Mouse (Mus musculus) right cerebral cortex, postnatal 14 days (tissue): ENCODE results near the gene Tmem107.
A peak's percentile ranks its signal among the peaks of the same experiment; 100 is the strongest.

Source experiments
- DNase-seq: peaks from one replicate; pipeline ENCODE4 v3.0.0; 2022

The Tmem107 gene

GRCm38 (mm10) chr11:69070590-69071222 lies at the start of gene Tmem107:
Tmem107 (plus strand) TSS chr11:69070806.
- peak; percentile 92 for DNase-seq

DNA sequence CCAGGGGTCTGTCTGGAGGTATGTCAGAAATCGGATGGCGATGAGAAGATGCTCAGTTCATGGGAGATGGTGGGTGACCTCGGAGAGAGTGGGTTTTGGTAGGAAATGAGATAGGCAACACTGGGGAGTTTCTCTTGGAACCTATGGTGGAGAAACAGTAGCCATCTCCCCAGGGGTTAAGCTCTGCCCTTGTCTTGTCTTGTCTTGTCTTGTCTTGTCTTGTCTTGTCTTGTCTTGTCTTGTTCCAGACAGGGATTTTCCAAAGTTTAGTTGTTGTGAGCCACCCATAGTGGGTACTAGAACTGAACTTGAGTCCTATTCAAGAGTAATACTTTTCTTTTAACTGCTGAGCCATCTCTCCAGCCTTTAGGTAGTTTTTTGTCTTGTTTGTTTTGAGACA lies 44.0 kb upstream of the Tmem107 start:
- no peak for DNase-seq

GRCm38 (mm10) chr11:69028805-69029204 lies 41.8 kb upstream of the Tmem107 start:
- DNase-seq, result no peak

DNA sequence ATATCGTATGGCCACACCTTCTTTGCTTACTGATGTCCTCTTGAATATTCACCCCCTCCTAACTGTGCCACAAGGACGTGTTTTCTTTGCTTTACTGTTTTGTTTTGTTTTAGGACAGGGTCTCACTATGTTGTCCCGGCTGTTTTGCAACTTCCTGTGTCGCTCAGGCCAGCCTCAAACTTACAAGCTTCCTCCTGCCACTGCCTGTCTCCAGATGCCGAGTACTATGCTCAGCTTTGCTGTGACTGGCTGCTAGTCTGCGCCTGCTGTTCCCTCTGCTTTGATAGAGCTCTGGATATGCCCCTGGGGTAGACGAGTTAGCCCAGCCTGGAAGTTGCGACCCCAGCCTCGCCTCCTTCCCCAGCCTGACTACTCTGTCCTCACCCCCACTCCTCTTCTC lies 37.1 kb upstream of the Tmem107 start:
- DNase-seq, result no peak

DNA sequence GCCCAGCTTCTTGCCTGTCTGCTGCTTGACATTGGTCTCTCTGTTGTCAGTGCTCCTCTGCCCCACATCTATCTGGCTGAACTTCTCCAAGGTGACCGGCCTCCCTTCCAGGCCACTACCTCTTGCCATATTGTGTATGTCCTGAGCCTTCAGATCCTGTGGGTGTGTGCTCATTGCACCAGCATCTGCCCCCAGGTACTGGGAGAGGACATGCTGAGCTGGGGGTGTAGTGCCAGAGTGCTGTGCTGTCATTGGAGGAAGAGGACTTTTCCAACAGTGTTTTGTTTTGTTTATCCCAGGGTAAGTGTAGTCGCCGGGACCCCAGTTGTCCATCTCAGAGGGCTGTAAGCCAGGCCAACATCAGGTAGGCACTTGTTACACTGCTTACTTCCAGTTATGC lies 36.0 kb upstream of the Tmem107 start:
- no peak for DNase-seq

GRCm38 (mm10) chr11:69035411-69035810 lies 35.2 kb upstream of the Tmem107 start:
- DNase-seq, result no peak

DNA sequence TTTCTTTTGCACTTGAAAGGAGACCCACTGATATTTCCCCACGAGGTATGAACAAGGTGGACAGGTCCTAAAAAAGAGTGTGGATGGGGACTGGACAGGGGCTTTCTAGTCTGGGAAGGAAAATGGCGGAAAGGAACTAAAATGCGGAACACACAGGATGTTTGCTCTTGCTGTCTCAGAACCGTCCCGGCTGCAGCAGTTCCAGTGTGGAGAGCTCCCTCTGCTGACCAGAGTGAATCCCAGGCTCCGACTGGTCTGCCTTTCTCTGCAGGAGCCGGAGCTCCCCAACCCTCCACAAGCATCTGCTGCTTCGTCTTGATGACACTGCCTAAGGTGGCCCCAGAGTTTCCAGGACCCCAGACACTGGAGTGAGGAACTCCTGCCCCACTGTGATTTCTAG lies 34.8 kb upstream of the Tmem107 start:
- DNase-seq, result peak; percentile 87

GRCm38 (mm10) chr11:69036486-69037230 lies 33.9 kb upstream of the Tmem107 start:
- DNase-seq, result peak; percentile 72

DNA sequence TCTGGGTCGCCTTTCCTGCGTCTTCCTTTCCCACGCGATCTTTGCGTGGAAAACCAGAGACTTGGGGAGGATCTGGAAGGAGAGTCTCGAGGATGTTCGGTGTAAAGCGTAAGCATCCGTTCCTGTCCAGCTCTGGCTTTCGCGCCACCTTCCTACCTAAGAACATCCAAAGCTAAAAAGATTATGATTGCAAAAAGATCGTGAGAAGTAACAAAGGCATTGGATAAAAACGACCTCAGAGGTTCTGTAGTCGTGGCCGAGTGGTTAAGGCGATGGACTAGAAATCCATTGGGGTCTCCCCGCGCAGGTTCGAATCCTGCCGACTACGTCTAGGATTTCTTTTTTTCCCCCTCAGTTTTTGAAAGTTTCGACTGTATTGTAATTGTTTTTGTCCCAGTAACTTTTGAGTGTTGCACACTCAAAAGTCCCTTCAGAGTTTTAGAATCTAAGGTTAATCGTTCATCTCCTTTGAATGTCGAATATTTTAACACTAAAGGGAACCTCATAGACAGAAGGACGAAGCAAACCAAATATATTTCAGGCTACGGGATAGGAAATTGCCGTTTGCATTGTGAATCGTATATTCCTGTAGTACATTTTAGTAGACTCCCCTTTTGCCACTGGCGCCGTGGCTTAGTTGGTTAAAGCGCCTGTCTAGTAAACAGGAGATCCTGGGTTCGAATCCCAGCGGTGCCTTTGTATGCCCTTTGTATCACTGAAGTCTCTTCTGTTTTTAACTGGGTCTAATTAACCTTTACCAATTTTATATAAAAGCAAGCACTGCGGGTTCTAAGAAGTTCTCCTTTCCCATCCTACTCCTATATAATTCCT lies 33.2 kb upstream of the Tmem107 start:
- DNase-seq, result peak; percentile 76

GRCm38 (mm10) chr11:69038173-69038572 lies 32.4 kb upstream of the Tmem107 start:
- no peak for DNase-seq

- DNase-seq, result peak; percentile 88
Observed at GRCm38 (mm10) chr11:69045531-69046394, 24.8 kb upstream of the Tmem107 start, which contains the start of gene Aurkb. Aurkb (plus strand) TSS chr11:69045647.

- no peak for DNase-seq
Observed at GRCm38 (mm10) chr11:69046395-69046774, 24.2 kb upstream of the Tmem107 start.

DNA sequence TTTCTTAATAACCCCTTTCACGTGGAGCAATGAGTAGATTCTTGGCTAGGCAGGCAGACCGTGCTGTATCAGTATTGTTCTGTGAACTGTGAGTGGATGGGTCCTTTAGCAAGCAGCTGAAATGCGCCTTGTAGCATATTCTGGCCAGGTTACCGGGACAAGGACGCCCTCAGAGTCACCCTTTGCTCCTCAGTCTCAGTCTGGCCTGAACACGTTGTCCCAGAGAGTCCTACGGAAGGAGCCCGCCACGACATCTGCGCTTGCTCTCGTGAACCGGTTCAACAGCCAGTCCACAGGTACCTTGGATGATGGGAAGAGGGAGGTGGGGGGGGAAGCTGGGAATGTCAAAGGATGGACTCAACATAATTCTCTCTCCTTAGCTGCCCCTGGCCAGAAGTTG lies 23.0 kb upstream of the Tmem107 start:
- DNase-seq, result no peak

GRCm38 (mm10) chr11:69048151-69048550 lies 22.5 kb upstream of the Tmem107 start:
- DNase-seq, result no peak

GRCm38 (mm10) chr11:69050748-69051147 lies 19.9 kb upstream of the Tmem107 start:
- DNase-seq, result no peak

DNA sequence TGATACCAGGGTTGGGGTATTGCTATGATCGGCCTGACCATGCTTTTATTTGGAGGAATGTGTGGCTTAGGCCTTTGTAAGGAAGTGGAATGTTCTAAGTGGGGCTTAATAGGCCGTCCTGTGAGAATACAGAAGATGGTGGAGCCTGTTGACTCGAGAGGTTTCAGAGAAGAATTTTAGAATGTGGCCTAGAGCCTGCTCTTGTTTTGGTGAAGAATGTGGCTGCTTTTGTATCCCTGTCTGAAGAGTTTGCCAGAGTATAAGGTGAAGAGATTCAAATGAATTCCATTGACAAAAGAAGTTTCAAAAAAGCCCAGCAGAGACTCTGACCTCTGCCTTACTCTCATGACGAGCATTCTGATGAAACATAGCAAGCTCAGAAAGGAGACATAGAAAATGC lies 18.8 kb upstream of the Tmem107 start:
- no peak for DNase-seq

DNA sequence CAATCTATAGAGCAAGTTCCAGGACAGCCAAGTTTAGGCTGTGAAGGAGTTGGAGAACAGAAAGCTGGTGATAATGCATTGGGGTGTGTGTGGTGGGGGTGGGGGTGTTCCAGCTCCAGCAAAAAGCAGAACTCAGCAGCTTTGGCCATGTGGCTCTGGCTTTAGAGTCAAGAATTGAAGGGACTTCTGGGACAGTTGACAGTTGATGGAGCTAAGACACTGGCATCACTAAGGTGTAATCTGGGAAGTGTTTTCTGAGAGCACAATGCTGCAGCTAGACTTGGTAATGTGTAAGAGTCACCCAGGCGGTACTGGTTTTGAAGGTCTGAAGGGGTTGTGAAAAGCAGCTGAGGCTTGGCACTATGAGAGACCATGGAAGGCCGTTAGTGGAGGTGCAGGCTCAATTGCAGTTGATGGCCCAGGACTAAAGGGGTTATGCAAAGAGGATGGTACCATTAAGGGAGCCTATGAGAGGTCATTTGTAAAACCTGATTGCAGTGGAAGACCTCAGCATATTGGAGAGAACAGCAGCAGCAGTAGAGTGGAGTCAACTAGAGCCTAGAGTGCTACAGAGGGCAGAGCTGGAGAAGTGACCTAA lies 17.7 kb upstream of the Tmem107 start:
- DNase-seq, result no peak

GRCm38 (mm10) chr11:69053848-69054247 lies 16.8 kb upstream of the Tmem107 start:
- no peak for DNase-seq

GRCm38 (mm10) chr11:69058265-69058664 lies 12.3 kb upstream of the Tmem107 start:
- DNase-seq, result no peak

GRCm38 (mm10) chr11:69058729-69059356 lies 11.8 kb upstream of the Tmem107 start:
- no peak for DNase-seq

GRCm38 (mm10) chr11:69059357-69059974 lies 11.1 kb upstream of the Tmem107 start, which contains the start of gene Borcs6:
Borcs6 (plus strand) TSS chr11:69059717.
- peak; percentile 92 for DNase-seq
